Mouse (Mus musculus): ENCODE measurements around the gene Elp1. TPM values are rescaled to one million over a fixed set of nuclear protein-coding genes. Genes with fewer than 3 reads are reported as not detected.

Elp1 gene
- polyA plus RNA-seq, 1 experiment from 2014 or later: 84.9 TPM

GRCm38 (mm10) chr4:56757693-56758092 lies 44.4 kb downstream of the Elp1 start:
- H3K27me3 ChIP-seq: no peaks in the 10 kb centered on the region
- ATAC-seq (ENCODE audit: low FRiP score): no peak
- no peaks in the 10 kb centered on the region for H3K9me3 ChIP-seq (replicated peaks)
- H3K9ac ChIP-seq: no peak overlapping the region
- H3K36me3 ChIP-seq: peaks cover 94% of the 10 kb centered on the region
- H3K27ac ChIP-seq: no peak overlapping the region
- WGBS: 100% methylated on average over 1 of the region's 1 CpGs
- no peak overlapping the region for H3K4me3 ChIP-seq
- no peaks in the 10 kb centered on the region for H3K4me1 ChIP-seq
- H3K4me2 ChIP-seq (replicated peaks): no peak overlapping the region

- WGBS: 95% methylated on average over 10 of the region's 10 CpGs
- Histone ChIP-seq H3K4me3 (no peak overlapping the region), H3K36me3 (peaks cover 90% of the 10 kb centered on the region), H3K4me2 (replicated peaks) (no peak overlapping the region), H3K4me1 (no peaks in the 10 kb centered on the region), H3K9ac (no peak overlapping the region), H3K9me3 (replicated peaks) (no peaks in the 10 kb centered on the region), H3K27me3 (no peaks in the 10 kb centered on the region), H3K27ac (no peak overlapping the region)
- no peak for ATAC-seq (ENCODE audit: low FRiP score)
Observed at GRCm38 (mm10) chr4:56756966-56757600, 45.0 kb downstream of the Elp1 start.

DNA sequence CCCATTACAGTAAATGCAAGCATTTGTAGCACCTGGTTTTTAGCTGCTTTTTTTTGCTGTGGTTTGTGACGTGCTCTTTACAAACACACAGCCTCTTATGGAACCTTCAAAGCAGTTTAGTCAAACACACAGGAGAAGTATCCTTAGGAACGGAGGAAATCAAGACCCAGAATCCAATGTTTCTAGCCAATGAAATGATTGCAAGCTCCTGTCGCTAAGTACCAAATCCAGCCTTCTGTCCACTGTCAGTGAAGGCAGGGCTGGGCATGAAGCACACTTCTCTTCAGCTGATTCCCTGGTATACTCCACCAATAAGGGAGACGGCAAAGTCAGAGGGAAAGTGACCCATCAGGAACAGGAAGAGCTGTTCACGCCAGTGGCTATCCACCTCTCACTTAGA lies 46.1 kb downstream of the Elp1 start:
- Histone ChIP-seq H3K27ac (no peak overlapping the region), H3K4me3 (no peak overlapping the region), H3K9ac (no peak overlapping the region), H3K4me2 (replicated peaks) (no peak overlapping the region), H3K36me3 (peaks cover 91% of the 10 kb centered on the region), H3K4me1 (no peaks in the 10 kb centered on the region), H3K9me3 (replicated peaks) (no peaks in the 10 kb centered on the region), H3K27me3 (no peaks in the 10 kb centered on the region)
- WGBS: 95% methylated on average over 5 of the region's 5 CpGs
- ATAC-seq (ENCODE audit: low FRiP score): no peak

GRCm38 (mm10) chr4:56747456-56747855 lies 54.7 kb downstream of the Elp1 start:
- ATAC-seq (ENCODE audit: low FRiP score): no peak
- H3K36me3 ChIP-seq: peaks cover 74% of the 10 kb centered on the region
- 95% methylated on average over 9 of the region's 9 CpGs for WGBS

GRCm38 (mm10) chr4:56746345-56746744 lies 55.8 kb downstream of the Elp1 start:
- no peak overlapping the region for H3K4me3 ChIP-seq
- H3K27ac ChIP-seq: no peak overlapping the region
- 98% methylated on average over 2 of the region's 2 CpGs for WGBS
- H3K4me2 ChIP-seq (replicated peaks): no peak overlapping the region
- no peaks in the 10 kb centered on the region for H3K27me3 ChIP-seq
- peaks cover 65% of the 10 kb centered on the region for H3K36me3 ChIP-seq
- ATAC-seq (ENCODE audit: low FRiP score): no peak
- H3K4me1 ChIP-seq: no peaks in the 10 kb centered on the region
- H3K9ac ChIP-seq: no peak overlapping the region
- H3K9me3 ChIP-seq (replicated peaks): no peaks in the 10 kb centered on the region

More at GRCm38 (mm10) chr4:56747456-56747855, 54.7 kb downstream of the Elp1 start:
- H3K4me1 ChIP-seq: no peaks in the 10 kb centered on the region
- no peaks in the 10 kb centered on the region for H3K27me3 ChIP-seq
- H3K9ac ChIP-seq: no peak overlapping the region
- no peaks in the 10 kb centered on the region for H3K9me3 ChIP-seq (replicated peaks)
- no peak overlapping the region for H3K4me3 ChIP-seq
- no peak overlapping the region for H3K27ac ChIP-seq
- no peak overlapping the region for H3K4me2 ChIP-seq (replicated peaks)

DNA sequence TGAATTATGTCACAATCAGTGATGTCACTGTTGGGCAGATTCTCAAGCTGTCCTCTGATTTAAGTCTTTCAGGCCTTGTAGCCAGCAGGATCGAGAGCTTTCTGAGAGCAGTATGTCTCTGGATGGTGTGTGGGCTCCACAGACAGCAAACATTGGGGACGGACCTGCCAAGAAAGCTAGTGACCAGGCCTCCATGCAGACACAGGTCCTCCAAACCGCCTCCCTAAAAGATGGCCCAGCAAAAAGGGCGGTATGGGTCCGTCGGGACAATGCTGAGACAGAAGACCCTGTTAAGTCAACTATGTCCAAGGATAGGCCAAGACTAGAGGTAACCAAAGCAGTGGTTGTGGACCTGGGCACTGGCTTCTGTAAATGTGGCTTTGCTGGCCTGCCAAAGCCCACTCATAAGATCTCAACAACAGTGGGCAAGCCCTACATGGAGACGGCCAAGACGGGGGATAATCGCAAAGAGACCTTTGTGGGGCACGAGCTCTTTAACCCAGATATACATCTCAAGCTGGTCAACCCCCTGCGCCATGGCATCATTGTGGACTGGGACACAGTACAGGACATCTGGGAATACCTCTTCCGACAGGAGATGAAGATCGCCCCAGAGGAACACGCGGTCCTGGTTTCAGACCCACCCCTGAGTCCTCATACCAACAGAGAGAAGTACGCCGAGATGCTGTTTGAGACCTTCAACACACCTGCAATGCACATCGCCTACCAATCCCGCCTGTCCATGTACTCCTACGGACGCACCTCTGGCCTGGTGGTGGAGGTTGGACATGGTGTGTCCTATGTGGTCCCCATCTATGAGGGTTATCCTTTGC lies 58.6 kb downstream of the Elp1 start, which contains the start of gene Actl7a:
Actl7a (plus strand) TSS at position 51 of the 833 bp plus-strand sequence.
- no peaks in the 10 kb centered on the region for H3K9me3 ChIP-seq (replicated peaks)
- peaks cover 42% of the 10 kb centered on the region for H3K36me3 ChIP-seq
- no peak within 1 kb of the TSS for H3K9ac ChIP-seq
- H3K4me3 ChIP-seq: no peak within 1 kb of the TSS
- no peaks in the 10 kb centered on the region for H3K27me3 ChIP-seq
- no peak for ATAC-seq (ENCODE audit: low FRiP score)
- no peak within 1 kb of the TSS for H3K27ac ChIP-seq
- WGBS: 95% methylated on average over 21 of the region's 21 CpGs
- H3K4me2 ChIP-seq (replicated peaks): no peak within 1 kb of the TSS
- no peaks in the 10 kb centered on the region for H3K4me1 ChIP-seq

DNA sequence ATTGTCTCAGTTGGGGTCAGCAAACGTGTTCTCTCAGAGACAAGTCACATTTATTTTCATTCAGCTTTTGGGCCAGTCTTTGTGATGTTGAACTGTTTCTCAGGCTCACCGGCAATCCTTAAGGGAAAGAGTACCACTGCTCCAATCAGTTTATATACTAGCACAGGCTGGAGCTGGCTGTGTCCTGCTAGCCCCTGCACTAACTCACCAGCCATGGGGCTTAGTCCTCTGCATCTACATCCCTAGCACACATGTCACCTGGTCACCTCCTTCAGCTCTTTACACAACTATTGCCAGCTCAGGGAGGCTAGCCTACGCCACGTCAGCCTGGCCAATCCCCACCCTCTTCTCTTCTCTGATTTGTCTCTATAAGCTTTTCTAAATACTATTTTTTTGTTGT lies 59.4 kb downstream of the Elp1 start:
- ATAC-seq (ENCODE audit: low FRiP score): no peak
- no peak overlapping the region for H3K4me2 ChIP-seq (replicated peaks)
- H3K4me3 ChIP-seq: no peak overlapping the region
- WGBS: 89% methylated on average over 4 of the region's 4 CpGs
- no peaks in the 10 kb centered on the region for H3K9me3 ChIP-seq (replicated peaks)
- H3K36me3 ChIP-seq: peaks cover 35% of the 10 kb centered on the region
- no peak overlapping the region for H3K27ac ChIP-seq
- no peak overlapping the region for H3K9ac ChIP-seq
- H3K27me3 ChIP-seq: no peaks in the 10 kb centered on the region
- H3K4me1 ChIP-seq: no peaks in the 10 kb centered on the region

DNA sequence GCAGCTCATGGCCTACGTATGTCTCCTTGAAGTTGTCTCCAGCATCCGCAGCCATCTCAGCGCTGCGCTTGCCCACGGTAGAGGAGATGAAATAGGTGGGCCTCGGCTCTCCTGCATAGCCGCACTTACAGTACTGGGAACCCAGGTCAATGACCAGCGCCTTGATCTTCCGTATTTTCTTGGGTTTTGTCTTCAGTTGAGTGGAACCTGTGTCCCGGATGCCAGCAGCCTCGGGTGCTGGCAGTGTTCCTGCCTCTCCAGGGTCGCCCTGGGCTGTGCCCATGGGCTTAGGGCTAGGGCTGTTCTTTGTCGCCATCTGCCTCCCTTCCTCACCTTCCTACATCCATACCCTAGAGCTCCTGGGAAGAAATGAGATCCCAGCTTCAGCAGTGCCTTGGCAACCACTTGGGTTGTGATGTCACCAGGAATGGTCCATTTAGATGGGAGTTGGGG lies 61.1 kb downstream of the Elp1 start, which contains the start of gene Actl7b:
Actl7b (minus strand) TSS at position 403 of the 453 bp plus-strand sequence.
- no peak within 1 kb of the TSS for H3K4me3 ChIP-seq
- 97% methylated on average over 13 of the region's 13 CpGs for WGBS
- H3K9ac ChIP-seq: no peak within 1 kb of the TSS
- H3K27me3 ChIP-seq: no peaks in the 10 kb centered on the region
- H3K27ac ChIP-seq: no peak within 1 kb of the TSS
- H3K4me1 ChIP-seq: no peaks in the 10 kb centered on the region
- no peak within 1 kb of the TSS for H3K4me2 ChIP-seq (replicated peaks)
- no peak for ATAC-seq (ENCODE audit: low FRiP score)
- peaks cover 22% of the 10 kb centered on the region for H3K36me3 ChIP-seq
- no peaks in the 10 kb centered on the region for H3K9me3 ChIP-seq (replicated peaks)

DNA sequence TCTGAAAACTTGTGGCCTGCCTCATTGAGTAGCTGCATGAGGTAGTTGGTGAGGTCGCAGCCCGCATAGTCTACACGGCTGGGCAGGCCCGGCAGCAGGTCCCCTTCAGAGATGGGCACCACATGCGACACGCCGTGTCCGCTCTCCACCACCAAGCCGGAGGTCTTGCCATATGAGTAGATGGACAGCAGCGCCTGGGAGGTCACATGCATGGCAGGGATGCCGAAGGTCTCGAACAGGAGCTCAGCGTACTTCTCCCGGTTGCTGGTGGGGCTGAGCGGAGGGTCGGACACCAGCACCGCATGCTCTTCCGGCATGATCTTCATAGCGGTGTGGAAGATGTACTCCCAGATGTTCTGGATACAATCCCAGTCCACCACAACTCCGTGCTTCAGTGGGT lies 61.5 kb downstream of the Elp1 start:
- H3K9me3 ChIP-seq (replicated peaks): no peaks in the 10 kb centered on the region
- no peak overlapping the region for H3K9ac ChIP-seq
- H3K4me3 ChIP-seq: no peak overlapping the region
- H3K4me1 ChIP-seq: no peaks in the 10 kb centered on the region
- no peak overlapping the region for H3K4me2 ChIP-seq (replicated peaks)
- ATAC-seq (ENCODE audit: low FRiP score): no peak
- H3K27ac ChIP-seq: no peak overlapping the region
- H3K27me3 ChIP-seq: no peaks in the 10 kb centered on the region
- H3K36me3 ChIP-seq: peaks cover 18% of the 10 kb centered on the region
- WGBS: 95% methylated on average over 20 of the region's 20 CpGs

- Histone ChIP-seq H3K9ac (no peak within 1 kb of the TSS), H3K36me3 (peaks cover 14% of the 10 kb centered on the region), H3K27me3 (no peaks in the 10 kb centered on the region), H3K4me3 (no peak within 1 kb of the TSS), H3K4me1 (no peaks in the 10 kb centered on the region), H3K27ac (no peak within 1 kb of the TSS), H3K9me3 (replicated peaks) (no peaks in the 10 kb centered on the region), H3K4me2 (replicated peaks) (no peak within 1 kb of the TSS)
- no peak for ATAC-seq (ENCODE audit: low FRiP score)
- 87% methylated on average over 18 of the region's 18 CpGs for whole genome bisulfite sequencing
Observed at GRCm38 (mm10) chr4:56740020-56740485, 62.1 kb downstream of the Elp1 start, which contains the start of gene Gm26657. TSS of gene Gm26657 (plus strand) at chr4:56740070.

GRCm38 (mm10) chr4:56725839-56726238 lies 76.3 kb downstream of the Elp1 start:
- WGBS: 57% methylated on average over 8 of the region's 8 CpGs
- no peaks in the 10 kb centered on the region for H3K27me3 ChIP-seq
- no peak overlapping the region for H3K9ac ChIP-seq
- H3K4me1 ChIP-seq: no peaks in the 10 kb centered on the region
- H3K36me3 ChIP-seq: no peaks in the 10 kb centered on the region
- H3K4me2 ChIP-seq (replicated peaks): no peak overlapping the region
- H3K9me3 ChIP-seq (replicated peaks): no peaks in the 10 kb centered on the region; the same call in 1 of the 2 replicates
- no peak overlapping the region for H3K27ac ChIP-seq
- no peak overlapping the region for H3K4me3 ChIP-seq
- no peak for ATAC-seq (ENCODE audit: low FRiP score)

- no peak for ATAC-seq (ENCODE audit: low FRiP score)
- Histone ChIP-seq H3K4me3 (no peak overlapping the region), H3K36me3 (no peaks in the 10 kb centered on the region), H3K4me1 (no peaks in the 10 kb centered on the region), H3K9me3 (replicated peaks) (no peaks in the 10 kb centered on the region; the same call in 1 of the 2 replicates), H3K4me2 (replicated peaks) (no peak overlapping the region), H3K9ac (no peak overlapping the region), H3K27ac (no peak overlapping the region), H3K27me3 (no peaks in the 10 kb centered on the region)
- 93% methylated on average over 6 of the region's 6 CpGs for WGBS
Observed at GRCm38 (mm10) chr4:56723237-56723636, 78.9 kb downstream of the Elp1 start.

Data from hindbrain, embryonic 12.5 days (tissue).